Mouse (Mus musculus): Measurements from ENCODE around the gene Cacnb1.

Cacnb1 gene

GRCm38 (mm10) chr11:98040975-98041374 is 18.1 kb upstream of the Cacnb1 start:
- no peak for DNase-seq (ENCODE audit: low read depth, low spot score)

GRCm38 (mm10) chr11:98037871-98038270 is 15.0 kb upstream of the Cacnb1 start:
- no peak for DNase-seq (ENCODE audit: low read depth, low spot score)

DNA sequence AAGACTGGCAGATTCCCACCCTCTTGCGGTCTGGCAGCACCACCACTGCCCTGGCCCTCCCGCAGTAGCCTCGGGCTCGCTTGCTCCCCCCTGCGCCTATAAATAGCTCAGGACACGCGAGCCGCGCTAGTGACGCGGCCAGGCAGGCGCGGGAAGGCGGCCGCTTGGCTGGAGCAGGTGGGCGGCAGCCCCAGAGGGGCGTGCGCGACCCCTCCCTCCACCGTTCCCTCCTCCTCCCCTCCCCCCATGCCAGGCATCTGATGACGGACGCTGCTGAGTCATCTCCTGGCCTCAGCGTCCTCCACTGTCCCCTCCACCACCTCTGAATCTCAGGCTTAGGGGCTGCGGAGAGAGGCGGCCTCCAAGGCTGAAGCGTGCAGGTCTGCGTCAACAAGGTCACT is 13.1 kb upstream of the Cacnb1 start:
- no peak for DNase-seq (ENCODE audit: low read depth, low spot score)

- DNase-seq (ENCODE audit: low read depth, low spot score), result no peak
Measured at GRCm38 (mm10) chr11:98034840-98035239, 12.0 kb upstream of the Cacnb1 start.

DNA sequence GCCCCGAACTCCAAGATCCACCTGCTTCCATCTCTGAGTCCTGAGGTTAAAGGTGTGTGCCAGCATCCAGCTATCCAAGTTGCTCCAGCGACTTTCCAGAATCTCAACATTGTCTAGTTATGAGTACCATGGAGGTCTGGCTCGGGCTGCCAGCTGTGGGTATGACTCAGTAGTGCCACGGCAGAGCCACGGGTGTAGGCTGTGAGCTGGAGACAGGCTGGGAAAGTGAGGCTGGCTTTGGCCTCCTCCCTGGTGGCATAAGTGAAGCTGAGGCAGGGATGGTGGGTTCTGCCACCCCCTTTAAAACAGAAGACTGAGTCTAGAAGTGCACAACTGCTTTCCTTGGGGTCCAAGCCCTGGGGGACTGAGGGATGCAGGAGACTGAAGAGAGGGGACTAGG is 11.2 kb upstream of the Cacnb1 start:
- DNase-seq (ENCODE audit: low read depth, low spot score), result no peak

DNA sequence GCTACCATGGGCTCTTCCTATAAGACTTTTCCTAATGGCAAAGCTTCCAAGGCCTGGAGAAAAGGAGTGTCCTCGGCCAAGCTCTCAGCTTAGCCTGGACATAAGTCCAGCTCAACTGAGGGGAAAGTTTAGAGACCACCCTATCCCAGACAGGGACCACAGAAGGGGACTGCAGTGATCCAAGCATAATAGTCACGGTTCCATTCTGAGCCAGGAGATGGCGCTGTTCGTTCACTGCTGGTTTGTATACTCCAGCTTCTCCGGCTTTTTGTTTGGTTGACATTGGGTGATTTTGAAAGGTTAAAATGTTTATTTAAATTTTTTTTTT is 8.6 kb upstream of the Cacnb1 start:
- DNase-seq (ENCODE audit: low read depth, low spot score), result no peak

DNA sequence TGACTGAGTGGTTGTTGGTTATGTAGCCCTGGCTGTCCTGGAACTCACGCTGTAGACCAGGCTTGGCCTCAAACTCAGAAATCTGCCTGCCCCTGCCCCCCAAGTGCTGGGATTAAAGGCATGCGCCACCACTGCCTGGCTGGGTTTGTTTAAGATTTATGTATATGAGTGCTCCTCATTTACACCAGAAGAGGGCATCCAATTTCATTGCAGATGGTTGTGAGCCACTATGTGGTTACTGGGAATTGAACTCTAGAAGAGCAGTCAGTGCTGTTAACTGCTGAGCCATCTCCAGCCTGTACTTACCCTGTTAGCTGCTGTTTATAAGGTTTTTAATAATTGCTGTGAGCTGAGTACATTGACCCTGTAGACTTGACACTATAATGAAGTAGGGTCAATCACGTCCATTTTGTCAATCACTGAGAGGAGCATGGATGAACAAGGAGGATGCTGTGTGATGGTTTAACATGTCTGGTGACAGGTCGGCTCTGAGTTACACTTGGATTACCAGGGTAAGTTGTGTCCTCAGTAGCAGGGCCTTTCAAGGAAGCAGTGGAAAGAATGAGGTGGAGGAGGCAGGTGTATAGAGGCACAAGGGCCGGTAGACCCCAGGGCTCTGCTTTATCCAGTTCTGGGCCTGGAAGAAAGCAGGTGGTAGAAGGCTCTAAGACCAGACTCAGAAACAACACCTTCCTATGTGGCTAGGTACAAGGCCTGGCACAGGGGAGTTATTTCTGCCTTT is 8.0 kb upstream of the Cacnb1 start:
- no peak for DNase-seq (ENCODE audit: low read depth, low spot score)

DNA sequence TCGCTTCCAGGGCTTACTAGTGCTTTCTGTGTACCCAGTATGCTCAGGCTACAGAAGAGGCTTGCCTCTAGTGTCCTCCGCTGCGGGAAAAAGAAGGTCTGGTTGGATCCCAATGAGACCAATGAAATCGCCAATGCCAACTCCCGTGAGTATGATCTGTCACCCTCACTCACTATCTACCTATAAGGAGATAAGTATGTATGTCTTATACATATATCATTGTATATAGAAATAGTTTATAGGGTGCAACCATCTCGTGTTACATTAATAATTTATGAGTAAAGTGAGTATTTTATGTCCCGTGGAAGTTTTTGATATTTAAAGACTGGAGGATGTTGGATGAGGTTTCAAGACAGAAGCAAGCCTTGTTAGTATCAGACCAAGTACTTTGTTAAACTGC is 5.0 kb upstream of the Cacnb1 start:
- no peak for DNase-seq (ENCODE audit: low read depth, low spot score)

DNA sequence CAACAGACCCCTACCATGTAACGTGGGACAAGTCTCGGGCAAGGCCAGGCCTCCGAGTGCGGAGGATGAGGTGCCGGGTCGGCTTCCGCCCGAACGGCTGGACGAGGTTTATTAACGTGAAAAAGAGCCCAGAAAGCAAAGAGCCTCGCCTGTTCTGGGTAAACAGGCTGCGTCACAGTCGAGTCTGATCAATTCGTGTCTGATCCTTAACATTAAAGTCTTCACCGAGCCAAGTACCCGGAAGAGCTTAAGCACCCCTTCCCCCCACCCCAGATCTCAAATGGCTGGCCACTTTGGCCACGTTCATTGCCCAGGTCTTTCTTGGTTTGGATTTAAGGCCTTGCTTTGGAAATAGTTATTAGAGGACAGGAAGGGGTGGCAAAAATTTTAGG is 4.5 kb upstream of the Cacnb1 start:
- DNase-seq (ENCODE audit: low read depth, low spot score), result no peak

- peak; percentile 92 for DNase-seq (ENCODE audit: low read depth, low spot score)
Measured at GRCm38 (mm10) chr11:98026570-98027296, 3.9 kb upstream of the Cacnb1 start, which contains the start of gene Rpl19. TSS of gene Rpl19 (plus strand) at chr11:98026710.

GRCm38 (mm10) chr11:98026248-98026569 is 3.4 kb upstream of the Cacnb1 start:
- no peak for DNase-seq (ENCODE audit: low read depth, low spot score)

GRCm38 (mm10) chr11:98024516-98024915 is 1.7 kb upstream of the Cacnb1 start:
- no peak for DNase-seq (ENCODE audit: low read depth, low spot score)

DNA sequence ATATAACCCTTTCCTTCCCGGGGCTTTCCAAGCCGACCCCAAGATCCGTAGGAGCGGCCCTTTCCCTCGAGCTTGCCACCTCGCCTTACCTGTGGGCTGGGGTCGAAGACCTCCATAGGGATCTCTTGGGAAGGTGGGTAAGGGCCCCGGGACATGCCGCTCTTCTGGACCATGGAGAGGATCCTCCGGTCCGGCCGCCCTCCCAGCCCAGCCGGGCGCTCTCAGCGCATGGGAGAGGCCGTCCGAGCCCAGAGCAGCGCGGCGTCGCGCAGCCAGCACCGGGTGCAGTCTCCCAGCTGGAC is 630 bp downstream of the Cacnb1 start:
- no peak for DNase-seq (ENCODE audit: low read depth, low spot score)

DNA sequence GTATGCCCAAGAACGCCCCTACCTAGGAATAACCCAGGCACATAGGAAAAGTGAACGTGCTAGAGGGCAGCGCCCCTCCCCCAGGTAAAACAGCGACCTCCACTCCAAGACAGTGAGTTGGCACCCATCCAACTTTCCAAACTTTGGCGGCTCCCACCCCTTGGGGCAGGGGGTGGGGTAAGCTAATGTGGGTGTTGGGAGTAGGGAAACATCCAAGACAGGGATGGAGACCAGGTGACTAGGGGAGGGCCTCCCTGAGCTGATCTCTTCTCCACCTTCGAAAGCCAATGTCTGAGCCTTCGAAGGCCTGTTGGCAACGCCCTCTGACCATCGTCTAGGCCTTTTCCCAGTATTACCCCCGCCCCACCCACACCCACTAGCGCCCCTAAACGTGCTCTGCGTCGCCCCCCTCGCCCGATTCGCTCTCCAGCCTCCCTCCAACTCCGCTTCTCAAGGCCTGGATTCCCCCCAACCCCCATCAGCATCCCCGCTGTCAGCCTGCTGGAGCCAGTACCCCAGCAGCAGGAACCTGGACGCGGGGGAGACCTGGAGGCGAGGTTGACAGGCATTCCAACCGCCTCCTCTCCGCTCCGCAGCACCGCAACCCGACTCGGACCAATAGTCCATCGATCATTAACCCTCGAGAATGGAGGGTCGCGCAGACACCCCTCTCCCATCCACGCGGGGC is 1.1 kb downstream of the Cacnb1 start:
- DNase-seq (ENCODE audit: low read depth, low spot score), result no peak

DNA sequence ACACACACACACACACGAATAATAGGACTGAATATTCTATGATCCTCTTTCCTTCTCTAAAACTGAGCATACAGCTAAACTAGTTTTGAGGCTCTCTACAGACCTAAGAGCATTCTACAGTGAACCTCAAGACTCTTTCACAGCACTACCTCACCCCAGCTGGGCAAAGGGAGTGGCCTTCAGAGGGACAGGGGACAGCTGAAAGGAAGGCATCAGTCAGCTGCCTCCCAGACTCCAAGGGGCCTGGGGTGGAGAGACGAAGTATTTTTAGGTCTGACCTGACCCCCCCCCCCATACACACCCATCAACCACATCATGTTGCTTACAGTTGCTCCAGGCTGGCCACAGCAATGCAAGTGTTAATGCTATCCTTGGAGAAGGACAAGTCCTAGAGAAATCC is 1.7 kb downstream of the Cacnb1 start:
- no peak for DNase-seq (ENCODE audit: low read depth, low spot score)

DNA sequence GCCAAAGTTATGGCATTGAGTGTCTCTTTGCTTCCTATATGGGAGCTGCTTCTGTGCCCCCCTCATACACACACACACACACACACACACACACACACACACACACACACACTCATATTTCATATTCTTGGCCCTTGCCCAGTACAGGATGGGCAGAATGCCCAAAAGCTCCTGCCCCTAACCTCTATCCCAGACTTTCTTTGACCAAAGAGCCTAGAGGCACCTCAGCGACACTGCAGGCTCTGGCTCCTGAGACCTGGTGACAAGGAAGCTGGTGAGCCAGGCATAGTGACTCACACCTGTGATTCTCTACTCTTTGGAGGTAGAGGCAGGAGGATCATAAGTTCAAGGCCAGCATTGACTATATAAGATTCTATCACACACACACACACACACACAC is 2.1 kb downstream of the Cacnb1 start:
- no peak for DNase-seq (ENCODE audit: low read depth, low spot score)

- DNase-seq (ENCODE audit: low read depth, low spot score), result no peak
Measured at GRCm38 (mm10) chr11:98019883-98020610, 2.8 kb downstream of the Cacnb1 start.

GRCm38 (mm10) chr11:98018858-98019641 is 3.8 kb downstream of the Cacnb1 start:
- no peak for DNase-seq (ENCODE audit: low read depth, low spot score)

DNA sequence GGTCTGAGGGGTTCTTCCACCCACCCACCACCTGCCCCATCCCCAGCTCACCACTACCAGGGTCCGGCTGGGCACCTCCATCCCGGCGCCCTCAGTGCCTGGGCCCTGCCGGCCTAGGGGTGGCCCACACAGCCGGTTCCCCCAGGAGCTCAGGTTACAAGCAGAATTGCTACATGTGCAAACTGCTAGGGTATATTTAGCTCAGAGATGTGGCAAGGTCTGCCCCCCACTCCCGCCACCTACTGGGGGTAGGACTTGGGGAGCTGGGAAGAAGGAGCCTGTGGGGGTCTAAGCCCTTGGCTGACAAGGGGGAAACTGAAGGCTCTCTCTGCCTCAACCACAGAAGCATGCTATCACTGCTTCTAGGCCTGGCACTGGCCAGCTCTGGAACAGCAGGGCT is 4.6 kb downstream of the Cacnb1 start:
- no peak for DNase-seq (ENCODE audit: low read depth, low spot score)

- no peak for DNase-seq (ENCODE audit: low read depth, low spot score)
Measured at GRCm38 (mm10) chr11:98016824-98017223, 6.0 kb downstream of the Cacnb1 start.

DNA sequence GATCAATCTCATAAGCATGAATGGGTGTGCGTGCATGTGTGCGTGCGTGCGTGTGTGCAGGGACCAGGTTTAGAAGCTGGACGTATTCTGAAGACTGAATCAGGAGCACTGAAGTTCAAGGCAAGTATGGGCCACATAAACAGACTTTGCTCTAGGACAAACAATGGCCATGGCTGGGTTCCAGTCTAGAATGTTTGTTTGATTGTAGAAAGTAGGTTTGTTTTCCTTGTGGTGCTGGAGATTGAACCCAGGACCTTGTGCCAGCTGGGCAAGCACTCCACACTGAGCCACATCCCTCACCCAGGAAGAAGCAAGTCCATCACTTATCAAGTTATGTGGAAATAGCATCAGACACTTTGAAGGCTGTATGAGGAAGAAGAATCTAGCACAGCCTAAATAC is 6.7 kb downstream of the Cacnb1 start:
- no peak for DNase-seq (ENCODE audit: low read depth, low spot score)

- no peak for DNase-seq (ENCODE audit: low read depth, low spot score)
Measured at GRCm38 (mm10) chr11:98012831-98013230, 10.0 kb downstream of the Cacnb1 start.
